Mouse (Mus musculus): ENCODE measurements around the gene Rnasek.

Gene Rnasek

GRCm38 (mm10) chr11:70215301-70215700 lies 24.3 kb downstream of the Rnasek start:
- peak; percentile 71 for DNase-seq

DNA sequence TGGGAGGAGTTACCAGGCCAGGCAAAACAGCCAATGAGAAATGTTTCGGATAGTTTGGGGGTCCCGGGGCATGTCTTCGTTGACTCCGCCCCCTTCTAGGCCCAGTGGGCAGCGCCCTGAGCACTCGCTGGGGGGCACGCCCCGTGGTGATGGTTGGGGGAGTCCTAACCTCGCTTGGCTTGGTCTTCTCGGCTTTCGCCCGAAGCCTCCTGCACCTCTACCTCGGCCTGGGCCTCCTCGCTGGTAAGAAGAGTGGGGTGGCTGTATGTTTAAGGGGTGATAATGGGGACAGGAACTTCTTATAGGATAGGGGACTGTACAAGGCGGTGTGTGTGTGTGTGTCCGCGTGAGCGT lies 24.8 kb downstream of the Rnasek start:
- no peak for DNase-seq

DNA sequence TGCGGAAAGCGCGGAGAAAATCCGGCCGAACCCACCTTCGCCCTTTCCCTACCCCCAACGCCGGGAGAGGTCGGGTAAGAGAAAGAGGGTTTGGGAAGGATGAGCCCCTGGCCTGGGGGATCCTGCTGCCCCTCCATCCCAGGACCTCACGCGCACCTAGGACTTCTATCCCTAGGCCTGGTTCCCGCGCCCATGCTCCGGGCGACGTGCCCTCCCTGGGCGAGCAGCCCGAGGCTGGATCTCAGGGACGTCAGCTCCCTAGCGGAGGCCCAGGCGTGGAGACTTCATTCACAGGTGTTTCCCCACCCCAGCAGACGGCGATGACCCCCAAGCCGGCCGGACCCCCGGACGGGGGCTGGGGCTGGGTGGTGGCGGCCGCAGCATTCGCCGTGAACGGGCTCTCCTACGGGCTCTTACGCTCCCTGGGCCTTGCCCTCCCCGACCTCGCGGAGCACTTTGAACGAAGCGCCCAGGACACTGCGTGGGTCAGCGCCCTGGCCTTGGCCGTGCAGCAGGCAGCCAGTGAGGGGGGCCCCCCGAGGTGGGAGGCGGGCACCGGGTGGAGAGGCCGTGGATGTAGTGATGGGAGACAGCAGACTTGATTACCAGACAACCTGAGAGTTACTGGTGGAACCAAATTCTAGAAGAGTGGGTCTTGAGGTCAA lies 25.3 kb downstream of the Rnasek start:
- peak; percentile 79 for DNase-seq

DNA sequence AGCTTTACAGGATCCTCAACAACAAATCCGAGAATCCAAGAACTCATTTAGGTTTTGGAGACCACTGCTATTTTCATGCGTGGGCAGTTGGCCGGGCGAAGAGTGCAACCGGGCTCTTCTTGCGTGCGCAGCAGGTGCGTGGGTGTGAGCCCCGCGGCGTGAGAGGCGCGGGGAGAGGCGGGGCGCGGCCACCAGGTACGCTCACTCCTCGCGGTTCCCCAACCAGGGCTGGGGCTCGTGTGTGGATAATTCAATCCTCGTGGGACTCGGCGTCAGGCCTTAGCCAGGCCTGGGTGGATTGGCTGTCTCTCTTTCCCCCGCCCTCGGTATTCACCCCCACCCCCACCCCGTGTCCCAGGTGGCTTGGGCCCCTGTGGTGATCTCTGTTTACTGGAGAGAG lies 25.9 kb downstream of the Rnasek start:
- DNase-seq, result peak; percentile 83

GRCm38 (mm10) chr11:70212896-70213295 lies 26.7 kb downstream of the Rnasek start:
- peak; percentile 87 for DNase-seq

GRCm38 (mm10) chr11:70212423-70212822 lies 27.2 kb downstream of the Rnasek start, which contains the start of gene Slc16a11:
Gene Slc16a11, plus strand, starts transcription at chr11:70212752.
- peak; percentile 58 for DNase-seq

DNA sequence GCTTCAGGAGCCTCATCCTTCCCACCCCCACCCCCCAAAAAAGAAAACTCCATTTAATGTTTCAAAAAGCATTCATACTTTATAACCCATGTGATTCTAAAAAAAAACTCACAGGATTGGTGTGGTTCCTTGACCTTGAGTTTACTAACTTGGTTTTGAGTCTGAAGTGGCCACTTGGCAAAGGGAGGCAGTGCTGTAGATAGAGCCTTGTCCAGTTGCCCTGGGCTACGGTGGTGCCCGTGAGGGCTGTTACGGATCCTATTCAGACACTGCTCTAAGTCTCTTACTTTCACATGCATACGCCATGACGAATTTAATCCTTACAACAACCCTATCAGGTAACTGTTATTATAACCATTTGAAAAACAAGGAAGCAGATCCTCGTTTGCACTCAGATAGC lies 27.7 kb downstream of the Rnasek start:
- DNase-seq, result no peak

DNA sequence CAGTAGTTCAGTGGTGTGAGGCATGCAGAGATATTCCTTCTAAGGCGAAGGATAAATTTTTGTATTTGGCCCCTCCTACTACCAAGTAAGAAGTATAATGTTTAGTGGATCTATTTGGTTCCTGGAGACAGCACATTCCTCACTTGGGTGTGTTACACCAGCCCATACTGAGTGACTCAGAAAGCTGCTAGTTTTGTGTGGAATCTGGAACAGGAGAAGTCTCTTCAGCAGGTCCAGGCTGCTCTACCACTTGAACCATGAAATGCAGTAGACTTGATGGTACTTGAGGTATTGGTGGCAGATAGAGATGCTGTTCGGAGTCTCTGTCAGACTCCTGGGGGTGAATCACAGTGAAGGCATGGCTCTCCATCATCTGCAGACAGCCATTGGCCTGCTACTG lies 29.0 kb downstream of the Rnasek start:
- peak; percentile 21 for DNase-seq

DNA sequence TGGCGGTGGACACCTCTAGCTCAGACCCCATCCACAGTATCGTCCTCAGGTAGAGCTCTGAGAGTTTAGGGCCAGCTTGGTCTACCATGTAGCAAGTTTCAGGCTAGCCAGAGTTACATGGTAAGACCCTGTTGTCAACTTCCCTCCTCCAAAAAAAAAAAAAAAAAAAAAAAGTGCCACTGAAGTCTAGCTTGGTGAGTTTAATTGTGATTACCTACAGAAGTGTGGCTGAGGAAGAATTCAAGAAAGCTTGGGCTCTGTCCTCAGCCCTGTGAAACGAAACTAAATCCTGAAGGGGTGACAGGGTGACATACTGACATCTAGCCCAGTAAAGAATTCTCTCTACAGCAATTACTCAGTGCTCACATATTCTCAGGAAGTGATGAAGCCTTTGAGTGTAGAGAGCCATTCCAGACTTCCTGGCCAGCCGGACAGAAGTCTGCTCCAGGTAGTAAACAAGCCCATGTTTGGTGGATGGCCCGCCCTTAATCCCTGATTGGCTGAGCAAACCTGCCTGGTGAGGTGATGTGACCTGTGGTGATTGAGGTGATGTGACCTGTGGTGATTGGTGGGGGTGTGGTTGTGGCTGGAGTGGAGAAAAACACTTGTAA lies 30.8 kb downstream of the Rnasek start:
- DNase-seq, result no peak

- no peak for DNase-seq
These were observed 32.4 kb downstream of the Rnasek start for GRCm38 (mm10) chr11:70207283-70207682.

DNA sequence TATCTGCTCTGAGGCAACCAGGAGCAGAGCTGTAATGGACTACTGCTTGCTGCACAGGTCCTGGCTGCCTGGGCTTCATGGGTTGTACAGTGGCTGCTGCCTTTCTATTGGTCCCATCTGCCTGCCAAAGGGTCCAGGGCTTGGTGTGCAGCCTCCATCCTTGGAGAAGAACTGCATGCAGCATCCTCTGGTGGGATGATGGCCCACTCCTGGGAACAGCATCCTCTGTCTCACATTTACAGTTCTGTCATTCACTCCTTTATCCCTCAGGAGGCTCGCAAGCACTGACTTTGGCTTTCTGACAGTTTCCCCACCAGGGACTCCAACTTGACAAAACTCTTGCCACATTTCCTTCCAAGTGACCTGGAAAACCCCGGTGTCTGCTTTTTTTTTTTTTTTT lies 32.8 kb downstream of the Rnasek start:
- no peak for DNase-seq

DNA sequence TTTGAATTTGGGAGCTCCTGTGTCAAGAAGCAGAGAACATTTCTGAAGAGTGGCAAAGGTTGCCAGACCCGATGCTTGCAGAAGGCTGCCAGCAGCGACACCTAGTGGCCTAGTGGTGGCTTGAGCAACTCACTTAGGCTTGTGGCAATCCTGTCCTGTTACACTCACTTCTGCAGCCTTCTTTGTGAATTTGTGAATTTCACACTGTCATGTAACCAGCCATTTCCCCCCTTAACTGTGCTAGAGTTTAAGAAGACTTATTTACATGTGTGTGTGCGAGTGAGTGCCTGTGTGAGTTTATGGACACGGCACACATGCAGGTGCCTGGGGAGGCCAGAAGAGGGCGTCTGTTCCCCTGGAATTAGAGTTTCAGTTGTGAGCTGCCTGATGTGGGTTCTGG lies 38.0 kb downstream of the Rnasek start:
- DNase-seq, result peak; percentile 78

DNA sequence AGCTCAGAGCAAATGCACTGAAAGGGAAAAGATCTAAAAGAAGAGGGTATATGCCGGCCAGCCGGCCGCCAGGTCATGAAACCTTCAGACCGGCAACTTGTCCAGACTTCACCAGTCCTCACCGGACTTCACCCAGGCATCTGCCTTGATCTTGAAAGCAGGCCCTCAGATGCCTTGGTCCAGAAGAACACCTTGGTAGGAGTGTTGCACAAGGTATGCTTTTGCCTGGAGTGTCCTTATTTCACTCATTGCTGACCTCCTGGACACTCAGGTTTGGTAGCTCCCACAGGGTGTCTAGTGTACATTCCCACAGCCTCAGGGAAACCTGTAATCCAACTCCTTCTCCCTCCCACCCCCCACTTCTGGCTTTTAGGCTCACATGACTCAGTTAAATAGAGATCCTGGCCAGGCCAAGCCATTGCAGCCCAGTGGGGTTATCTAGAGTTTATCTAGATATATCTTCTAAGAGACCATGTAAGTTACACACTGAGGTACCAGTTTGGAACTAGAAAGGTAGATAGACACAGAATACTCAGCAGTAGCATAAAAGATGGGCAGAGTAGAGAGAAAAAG lies 39.5 kb downstream of the Rnasek start:
- no peak for DNase-seq

DNA sequence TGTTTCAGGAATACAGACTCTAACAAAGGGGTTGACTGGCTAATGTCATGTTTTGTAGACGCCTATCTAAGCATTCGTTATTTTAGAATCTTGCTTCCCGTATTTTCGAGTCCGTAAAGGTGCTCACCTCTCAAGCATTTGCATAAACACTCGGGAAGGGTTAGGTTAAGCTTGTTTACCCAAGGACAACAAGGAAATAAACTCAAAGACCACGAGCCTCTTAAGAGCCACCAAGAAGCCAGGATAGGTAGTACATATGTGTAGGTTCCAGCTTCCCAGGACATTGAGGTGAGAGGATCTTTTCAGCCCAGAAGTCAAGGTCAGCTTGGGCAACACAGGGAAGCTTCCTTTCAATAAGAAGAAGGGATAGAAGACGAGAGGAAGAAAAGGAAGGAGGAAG lies 40.5 kb downstream of the Rnasek start:
- no peak for DNase-seq

- DNase-seq, result no peak
These were observed 41.3 kb downstream of the Rnasek start for GRCm38 (mm10) chr11:70198332-70198731.

- no peak for DNase-seq
These were observed 46.0 kb downstream of the Rnasek start for GRCm38 (mm10) chr11:70193354-70194285.

DNA sequence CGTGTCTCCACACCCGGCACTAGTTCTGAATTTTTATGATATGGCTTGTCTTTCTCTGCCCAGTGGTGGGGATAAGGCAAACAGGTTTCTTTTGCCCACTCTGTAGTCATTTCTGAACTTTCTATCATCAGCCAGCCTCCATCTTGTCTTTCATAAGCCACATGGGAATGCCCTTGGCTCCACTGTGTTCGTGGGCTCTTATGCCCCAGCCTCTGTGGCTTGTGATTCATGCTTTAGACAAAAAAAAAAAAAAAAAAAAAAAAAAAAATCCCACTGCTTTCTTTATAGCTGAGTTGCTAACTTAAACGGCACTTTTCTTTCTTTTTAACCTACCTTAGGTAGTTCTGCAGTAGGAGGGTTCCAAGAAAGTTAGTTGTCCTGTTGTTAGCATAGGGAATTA lies 47.5 kb downstream of the Rnasek start:
- DNase-seq, result no peak

DNA sequence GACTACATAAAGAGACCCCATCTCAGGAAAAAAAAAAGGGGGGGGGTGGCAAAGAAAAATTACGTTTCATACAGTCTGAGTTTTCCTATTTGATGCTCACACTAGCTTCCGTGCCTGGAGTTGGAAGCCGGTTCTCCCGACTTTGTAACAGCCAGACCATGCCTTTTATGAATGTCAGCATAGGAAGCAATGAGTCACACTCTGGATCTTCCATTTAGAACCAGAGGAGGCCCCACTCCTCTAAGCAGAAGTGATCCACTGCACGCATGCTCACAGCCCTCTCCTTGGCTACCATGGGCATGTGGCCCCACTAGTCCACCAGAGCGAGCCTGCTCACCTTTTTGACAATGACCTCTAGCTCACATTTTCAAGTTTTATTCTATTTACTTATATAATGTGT lies 48.5 kb downstream of the Rnasek start:
- no peak for DNase-seq

- no peak for DNase-seq
These were observed 50.1 kb downstream of the Rnasek start for GRCm38 (mm10) chr11:70189319-70190134.
